Mouse (Mus musculus): ENCODE results near the gene Syt11. TPM values are rescaled to one million over a fixed set of nuclear protein-coding genes. Genes with fewer than 3 reads are reported as not detected.
"Not testable (repeated sequence)": the region's sequence is repeated elsewhere in the genome, so short reads cannot be mapped to it uniquely, and the experiment has no call there.

Syt11 gene
- polyA plus RNA-seq (2012; rRNA removed): 7.3 and 8.2 TPM in 2 replicates

DNA sequence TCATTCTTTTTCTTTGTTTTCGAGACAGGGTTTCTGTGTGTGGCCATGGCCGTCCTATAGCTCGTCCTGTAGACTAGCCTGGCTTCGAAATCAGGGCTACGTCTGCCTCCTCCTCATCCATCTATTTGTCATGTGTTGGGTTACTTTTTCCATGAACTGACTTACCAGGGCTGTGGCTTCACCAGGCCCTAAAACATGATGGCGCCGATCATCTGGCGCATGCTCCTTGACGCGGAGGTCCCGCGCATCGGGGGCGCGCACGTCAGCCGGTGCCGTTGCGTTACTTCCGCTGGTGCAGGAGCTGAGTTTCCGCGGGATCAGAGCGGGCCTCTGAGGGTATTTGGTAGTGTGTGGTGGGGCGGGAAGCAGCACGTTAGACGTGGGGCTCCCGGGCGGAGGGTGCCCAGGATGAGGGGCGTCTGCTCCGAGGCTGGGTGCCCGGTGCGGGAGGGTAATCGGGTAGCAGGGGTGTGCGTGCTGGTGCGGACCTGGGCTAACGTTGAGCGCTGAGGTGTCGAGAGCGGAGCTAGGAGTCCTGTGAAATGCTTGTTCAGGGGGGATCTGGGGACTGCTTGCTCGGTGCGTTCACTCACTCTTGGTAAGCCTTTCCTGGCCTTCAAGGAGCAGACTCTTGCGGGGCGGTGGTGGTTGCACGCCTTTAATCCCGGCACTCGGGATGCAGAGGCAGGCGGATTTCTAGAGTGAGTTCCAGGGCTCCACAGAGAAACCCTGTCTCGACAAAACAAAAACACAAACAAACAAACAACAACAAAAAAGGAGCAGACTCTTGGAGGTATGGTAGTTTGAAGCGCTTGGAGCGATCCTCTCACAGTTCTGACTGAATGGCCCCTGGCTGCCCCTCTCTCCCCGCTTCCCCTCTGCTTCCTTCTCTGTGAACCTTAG, at the start of gene Syt11:
Gene Syt11 (minus strand): TSS at position 226 of the 903 bp plus-strand sequence.
- H3K27ac ChIP-seq (ENCODE audit: insufficient read depth, low read depth, low read length): peak within 1 kb of the TSS; percentile 72
- peak within 1 kb of the TSS; percentile 80 for H3K4me3 ChIP-seq (ENCODE audit: insufficient read depth, low read depth, low read length)
- not testable (repeated sequence) for H3K4me1 ChIP-seq (ENCODE audit: control insufficient read depth, insufficient read depth, low read length); H3K36me3 ChIP-seq (ENCODE audit: control insufficient read depth, insufficient read depth, low read length); H3K27me3 ChIP-seq (replicated peaks; ENCODE audit: control insufficient read depth, insufficient read depth, low read length)
- peak; percentile 29 for DNase-seq
- WGBS: 4% methylated on average over 41 of the region's 51 CpGs

DNA sequence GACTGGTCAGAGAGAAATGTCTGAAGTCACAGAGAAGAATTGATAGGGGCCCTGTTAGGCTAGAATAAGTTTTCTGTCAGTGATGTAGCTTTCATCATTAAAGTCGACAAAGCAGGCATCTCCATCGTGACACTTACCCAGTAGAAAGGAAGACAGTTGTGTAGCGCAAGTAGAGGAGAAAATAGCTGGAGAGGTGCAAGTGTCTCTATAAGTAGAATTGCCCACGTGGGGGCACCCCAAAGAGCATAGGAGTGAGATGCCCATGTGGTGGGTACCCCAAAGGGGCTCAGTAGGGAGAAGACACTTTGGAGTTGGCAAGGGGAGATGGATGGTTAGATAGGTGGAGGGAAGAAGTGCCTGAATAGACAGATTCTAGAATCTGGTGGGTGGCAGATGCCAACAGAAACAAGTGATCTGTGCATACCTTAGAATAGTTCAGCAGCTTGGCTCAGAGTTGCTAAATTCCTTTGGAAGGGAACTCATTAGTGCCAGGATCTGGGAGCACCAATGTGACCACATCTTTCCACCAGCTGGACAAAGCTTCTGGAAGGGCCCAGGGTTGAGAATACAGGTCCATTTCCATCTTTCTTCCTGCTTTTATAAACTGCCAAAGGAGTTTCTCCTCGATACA, 29.1 kb upstream of the Syt11 start:
- TF ChIP-seq CTCF (conservative IDR thresholded peaks at IDR 0.05; ENCODE audit: insufficient read depth, insufficient read length, low read depth, low read length) (no peak), POLR2A (IDR thresholded peaks at IDR 0.05; ENCODE audit: low read depth, low read length) (no peak)
- no peaks in the 10 kb centered on the region for H3K27me3 ChIP-seq (replicated peaks; ENCODE audit: control insufficient read depth, insufficient read depth, low read length)
- 86% methylated on average over 5 of the region's 5 CpGs for WGBS
- H3K4me1 ChIP-seq (ENCODE audit: control insufficient read depth, insufficient read depth, low read length): no peaks in the 10 kb centered on the region
- no peak for DNase-seq
- 0 out of 2 replicates have a peak, but pooled peaks cover 1% of the 10 kb centered on the region for H3K36me3 ChIP-seq (ENCODE audit: control insufficient read depth, insufficient read depth, low read length)
- H3K27ac ChIP-seq (ENCODE audit: insufficient read depth, low read depth, low read length): no peak overlapping the region
- H3K4me3 ChIP-seq (ENCODE audit: insufficient read depth, low read depth, low read length): no peak overlapping the region

DNA sequence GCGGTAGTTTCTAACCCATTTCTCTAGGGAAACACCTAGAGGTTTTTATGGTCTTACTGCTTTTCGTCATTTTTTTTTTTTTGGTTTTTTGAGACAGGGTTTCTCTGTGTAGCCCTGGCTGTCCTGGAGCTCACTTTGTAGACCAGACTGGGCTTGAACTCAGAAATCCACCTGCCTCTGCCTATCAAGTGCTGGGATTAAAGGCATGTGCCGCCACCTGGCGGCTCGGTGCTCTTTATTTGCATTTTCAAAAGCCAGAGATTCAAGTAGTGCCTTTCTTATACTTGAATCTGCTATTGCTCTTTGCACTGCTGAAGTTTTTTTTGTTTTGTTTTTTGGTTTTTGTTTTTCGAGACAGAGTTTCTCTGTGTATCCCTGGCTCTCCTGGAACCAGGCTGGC, 22.5 kb upstream of the Syt11 start:
- H3K4me3 ChIP-seq (ENCODE audit: insufficient read depth, low read depth, low read length); H3K27ac ChIP-seq (ENCODE audit: insufficient read depth, low read depth, low read length); DNase-seq; H3K27me3 ChIP-seq (replicated peaks; ENCODE audit: control insufficient read depth, insufficient read depth, low read length); H3K36me3 ChIP-seq (ENCODE audit: control insufficient read depth, insufficient read depth, low read length); H3K4me1 ChIP-seq (ENCODE audit: control insufficient read depth, insufficient read depth, low read length): not testable (repeated sequence)
- WGBS: 88% methylated on average over 6 of the region's 6 CpGs

- not testable (repeated sequence) for DNase-seq; H3K36me3 ChIP-seq (ENCODE audit: control insufficient read depth, insufficient read depth, low read length); H3K27ac ChIP-seq (ENCODE audit: insufficient read depth, low read depth, low read length); H3K27me3 ChIP-seq (replicated peaks; ENCODE audit: control insufficient read depth, insufficient read depth, low read length); H3K4me3 ChIP-seq (ENCODE audit: insufficient read depth, low read depth, low read length); H3K4me1 ChIP-seq (ENCODE audit: control insufficient read depth, insufficient read depth, low read length)
- WGBS: 89% methylated on average over 3 of the region's 4 CpGs
Measured at GRCm38 (mm10) chr3:88788033-88788432, 13.1 kb upstream of the Syt11 start.

- not testable (repeated sequence) for DNase-seq; H3K36me3 ChIP-seq (ENCODE audit: control insufficient read depth, insufficient read depth, low read length); H3K4me3 ChIP-seq (ENCODE audit: insufficient read depth, low read depth, low read length); H3K27me3 ChIP-seq (replicated peaks; ENCODE audit: control insufficient read depth, insufficient read depth, low read length); H3K4me1 ChIP-seq (ENCODE audit: control insufficient read depth, insufficient read depth, low read length); H3K27ac ChIP-seq (ENCODE audit: insufficient read depth, low read depth, low read length)
- WGBS: no CpG with 5 or more reads among the region's 8 CpGs
Measured at GRCm38 (mm10) chr3:88786805-88787204, 11.8 kb upstream of the Syt11 start.

DNA sequence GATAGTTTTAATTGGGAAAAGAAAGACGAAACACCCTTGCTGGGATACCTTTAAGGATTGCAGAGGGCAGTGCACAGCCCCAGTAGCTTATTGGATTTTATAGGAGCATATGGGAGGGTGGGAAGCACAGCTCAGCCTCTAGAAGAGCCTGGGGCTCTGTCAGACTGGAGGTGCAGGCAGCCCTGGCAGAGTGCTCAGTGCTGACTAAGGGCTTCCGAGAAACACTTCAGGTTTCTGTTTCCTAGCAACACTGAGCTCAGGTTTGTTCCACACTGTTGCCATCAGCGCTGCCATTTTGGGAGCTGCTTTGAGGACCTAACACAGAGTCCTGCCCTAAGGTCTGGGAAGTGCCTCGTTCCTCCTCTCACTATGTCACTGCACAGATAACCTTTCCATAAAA, 11.4 kb upstream of the Syt11 start:
- not testable (repeated sequence) for H3K27ac ChIP-seq (ENCODE audit: insufficient read depth, low read depth, low read length); DNase-seq; H3K4me3 ChIP-seq (ENCODE audit: insufficient read depth, low read depth, low read length); H3K27me3 ChIP-seq (replicated peaks; ENCODE audit: control insufficient read depth, insufficient read depth, low read length); H3K4me1 ChIP-seq (ENCODE audit: control insufficient read depth, insufficient read depth, low read length); H3K36me3 ChIP-seq (ENCODE audit: control insufficient read depth, insufficient read depth, low read length)
- 91% methylated on average over 1 of the region's 4 CpGs for WGBS

DNA sequence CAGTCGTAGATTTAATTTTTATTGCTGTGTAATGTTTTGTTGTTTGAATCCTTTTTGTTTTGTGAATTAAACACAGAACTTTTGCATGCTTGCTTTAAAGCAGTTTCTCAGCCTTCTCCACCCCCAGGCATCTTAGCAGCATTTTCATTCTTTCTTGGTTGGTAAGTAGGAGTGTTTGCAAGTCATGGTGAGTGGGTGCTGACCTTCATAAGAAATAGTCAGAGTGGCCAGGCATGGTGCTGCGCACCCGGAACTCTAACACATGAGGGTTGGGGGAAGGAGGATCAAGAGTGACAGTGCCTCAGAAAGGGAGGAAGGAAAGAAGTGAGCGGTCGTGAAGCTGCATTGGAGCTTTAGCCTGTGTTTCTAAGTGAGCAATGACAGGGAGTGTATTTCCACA, 9.9 kb upstream of the Syt11 start:
- TF ChIP-seq CTCF (conservative IDR thresholded peaks at IDR 0.05; ENCODE audit: insufficient read depth, insufficient read length, low read depth, low read length) (no peak), POLR2A (IDR thresholded peaks at IDR 0.05; ENCODE audit: low read depth, low read length) (no peak)
- Histone ChIP-seq H3K27ac (ENCODE audit: insufficient read depth, low read depth, low read length) (no peak overlapping the region), H3K36me3 (ENCODE audit: control insufficient read depth, insufficient read depth, low read length) (no peaks in the 10 kb centered on the region), H3K4me1 (ENCODE audit: control insufficient read depth, insufficient read depth, low read length) (no peaks in the 10 kb centered on the region), H3K4me3 (ENCODE audit: insufficient read depth, low read depth, low read length) (no peak overlapping the region), H3K27me3 (replicated peaks; ENCODE audit: control insufficient read depth, insufficient read depth, low read length) (no peaks in the 10 kb centered on the region)
- DNase-seq: no peak
- 76% methylated on average over 5 of the region's 5 CpGs for WGBS

- H3K36me3 ChIP-seq (ENCODE audit: control insufficient read depth, insufficient read depth, low read length); H3K27me3 ChIP-seq (replicated peaks; ENCODE audit: control insufficient read depth, insufficient read depth, low read length); H3K27ac ChIP-seq (ENCODE audit: insufficient read depth, low read depth, low read length); DNase-seq; H3K4me1 ChIP-seq (ENCODE audit: control insufficient read depth, insufficient read depth, low read length); H3K4me3 ChIP-seq (ENCODE audit: insufficient read depth, low read depth, low read length): not testable (repeated sequence)
- 81% methylated on average over 6 of the region's 6 CpGs for WGBS
Measured at GRCm38 (mm10) chr3:88773163-88773562, 1.8 kb downstream of the Syt11 start.

DNA sequence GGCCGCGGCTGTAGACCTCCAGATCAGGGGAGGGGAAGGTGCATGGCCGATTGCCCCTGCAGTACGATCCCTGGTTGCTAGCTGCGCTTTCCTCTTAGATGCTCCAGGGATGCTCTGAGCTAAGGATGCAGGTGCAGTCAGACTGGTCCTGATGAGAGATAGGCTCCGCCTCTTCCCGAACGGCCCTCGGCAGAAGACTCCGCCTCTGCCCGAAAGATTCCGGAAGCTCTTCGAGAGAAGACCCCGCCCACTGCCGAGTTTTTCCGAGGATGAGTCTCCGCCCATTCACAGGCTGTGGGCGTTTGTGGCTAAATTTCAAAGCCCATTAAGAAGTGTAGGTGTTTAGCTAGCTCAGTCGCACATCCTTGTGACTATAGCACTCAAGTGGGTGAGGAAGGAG, 2.6 kb downstream of the Syt11 start:
- H3K27me3 ChIP-seq (replicated peaks; ENCODE audit: control insufficient read depth, insufficient read depth, low read length); H3K36me3 ChIP-seq (ENCODE audit: control insufficient read depth, insufficient read depth, low read length); H3K4me3 ChIP-seq (ENCODE audit: insufficient read depth, low read depth, low read length); H3K4me1 ChIP-seq (ENCODE audit: control insufficient read depth, insufficient read depth, low read length); H3K27ac ChIP-seq (ENCODE audit: insufficient read depth, low read depth, low read length): not testable (repeated sequence)
- WGBS: 1% methylated on average over 19 of the region's 19 CpGs
- peak; percentile 95 for DNase-seq

DNA sequence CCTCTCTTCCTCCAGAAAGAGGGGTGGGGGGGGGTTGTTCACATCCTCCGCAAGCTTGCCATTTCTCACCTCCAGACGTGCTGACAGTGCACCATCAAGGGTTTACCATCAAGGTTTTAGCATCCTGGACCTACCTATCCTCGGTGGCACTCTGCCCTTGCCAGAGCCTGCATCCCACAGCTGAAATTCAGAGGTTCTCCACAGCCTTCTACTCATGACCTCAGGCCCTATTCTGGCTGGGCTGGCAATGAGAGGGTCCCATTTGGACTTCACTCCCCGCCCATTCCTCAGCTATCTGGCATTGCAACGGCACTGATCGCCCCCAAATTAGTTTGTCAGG, 3.1 kb downstream of the Syt11 start:
- H3K27me3 ChIP-seq (replicated peaks; ENCODE audit: control insufficient read depth, insufficient read depth, low read length); H3K27ac ChIP-seq (ENCODE audit: insufficient read depth, low read depth, low read length); DNase-seq; H3K4me3 ChIP-seq (ENCODE audit: insufficient read depth, low read depth, low read length); H3K36me3 ChIP-seq (ENCODE audit: control insufficient read depth, insufficient read depth, low read length); H3K4me1 ChIP-seq (ENCODE audit: control insufficient read depth, insufficient read depth, low read length): not testable (repeated sequence)
- 13% methylated on average over 3 of the region's 6 CpGs for WGBS
